Mouse (Mus musculus): ENCODE data around the gene 2010111I01Rik.

GRCm38 (mm10) chr13:63174252-63175020 lies 209.7 kb downstream of the 2010111I01Rik start:
- TF ChIP-seq POLR2A (IDR thresholded peaks at IDR 0.05; ENCODE audit: insufficient read length, low read depth): no peak
- TF ChIP-seq USF1 (IDR thresholded peaks at IDR 0.05; ENCODE audit: low read depth): no peak
- no peak for TF ChIP-seq MYOD1 (IDR thresholded peaks at IDR 0.05; ENCODE audit: control insufficient read depth in 1 of 3, insufficient read length in 2 of 3, low read depth in 2 of 3)
- TF ChIP-seq TCF3 (IDR thresholded peaks at IDR 0.05; ENCODE audit: insufficient read length, low read depth): no peak
- TF ChIP-seq MYOG (IDR thresholded peaks at IDR 0.05; ENCODE audit: control insufficient read depth in 1 of 3, insufficient read depth in 1 of 3, insufficient read length in 2 of 3, low read depth in 2 of 3): no peak
- TF ChIP-seq POLR2AphosphoS2 (IDR thresholded peaks at IDR 0.05; ENCODE audit: insufficient read length, low read depth): no peak
- TF ChIP-seq TCF12 (IDR thresholded peaks at IDR 0.05; ENCODE audit: insufficient read depth, poor library complexity, severe bottlenecking): no peak
- TF ChIP-seq MAX (IDR thresholded peaks at IDR 0.05; ENCODE audit: low read depth): no peak
- no peak for TF ChIP-seq CEBPB (IDR thresholded peaks at IDR 0.05; ENCODE audit: insufficient read depth, poor library complexity, severe bottlenecking)
